ENCODE assay signal across 11 mouse cellular contexts in genomic region chr5:110494396-110494795, GRCm38 (mm10). TPM values are rescaled to one million over a fixed set of nuclear protein-coding genes. Genes with fewer than 3 reads are reported as not detected.
DNase-seq lines count a peak whose midpoint lies in the region; ATAC-seq lines count a peak whose summit lies in the region.
"Had no signal": no experiment of that assay in that cellular context is flagged by ENCODE, and none has a peak within 500 bp of the region (broad histone marks: within the 10 kb centered on the region; RNA-seq: fewer than 3 reads in every experiment).

No protein-coding gene starts in this region.

- peak; percentile 10 for DNase-seq in lung, postnatal 25 days (ENCODE audit: low spot score)
- DNase-seq in lung, postnatal 4 days, result no peak
- DNase-seq in hindbrain, embryonic 14.5 days (ENCODE audit: low spot score), result no peak
- no peak for DNase-seq in cerebellum, adult 9-10 months
- no peak for DNase-seq in cerebellum, postnatal 4 days (ENCODE audit: low spot score in 2 of 2)
- DNase-seq in gastrocnemius, postnatal 36 days, result no peak

- ATAC-seq in embryonic facial prominence, embryonic 15.5 days (ENCODE audit: insufficient number of reproducible peaks, low FRiP score, low TSS enrichment, low read depth), result no peak
- no peak; the same call in 1 of the 2 replicates for ATAC-seq in hindbrain, embryonic 14.5 days (ENCODE audit: low FRiP score)
- peak; percentile 25; the same call in 1 of the 2 replicates for ATAC-seq in neural tube, embryonic 13.5 days (ENCODE audit: low read depth)

- no peak overlapping the region for H3K9ac ChIP-seq in embryonic facial prominence, embryonic 15.5 days
- H3K9ac ChIP-seq in hindbrain, embryonic 14.5 days, result peak overlapping the region; percentile 29
- peak overlapping the region; percentile 60 for H3K9ac ChIP-seq in neural tube, embryonic 13.5 days
- H3K9ac ChIP-seq: liver, embryonic 15.5 days had no signal

- H3K4me3 ChIP-seq in embryonic facial prominence, embryonic 15.5 days (replicated peaks), result no peak overlapping the region
- H3K4me3 ChIP-seq in hindbrain, embryonic 14.5 days (replicated peaks; ENCODE audit: low read length), result no peak overlapping the region
- H3K4me3 ChIP-seq in neural tube, embryonic 13.5 days, result no peak overlapping the region
- H3K4me3 ChIP-seq: liver, embryonic 15.5 days had no signal

- intact Hi-C loops in gastrocnemius, postnatal 36 days (cut with DNase I), result loop anchor here (1.0 kb wide), 1 partner anchor 142 kb away; no protein-coding TSS in a partner anchor

- WGBS in embryonic facial prominence, embryonic 15.5 days, result 26% methylated on average over 4 of the region's 4 CpGs
- WGBS in hindbrain, embryonic 14.5 days, result 49% methylated on average over 4 of the region's 4 CpGs
- 49% methylated on average over 4 of the region's 4 CpGs for WGBS in neural tube, embryonic 13.5 days

- H3K4me2 ChIP-seq in embryonic facial prominence, embryonic 15.5 days (replicated peaks), result no peak overlapping the region
- H3K4me2 ChIP-seq in hindbrain, embryonic 14.5 days (replicated peaks), result peak overlapping the region; percentile 15; the same call in 1 of the 2 replicates
- H3K4me2 ChIP-seq in neural tube, embryonic 13.5 days, result peak overlapping the region; percentile 28; the same call in 1 of the 2 replicates
- H3K4me2 ChIP-seq: liver, embryonic 15.5 days had no signal

- H3K36me3 ChIP-seq in embryonic facial prominence, embryonic 15.5 days, result no peaks in the 10 kb centered on the region
- no peaks in the 10 kb centered on the region for H3K36me3 ChIP-seq in hindbrain, embryonic 14.5 days (replicated peaks; ENCODE audit: control insufficient read depth, insufficient read depth)
- no peaks in the 10 kb centered on the region for H3K36me3 ChIP-seq in neural tube, embryonic 13.5 days
- H3K36me3 ChIP-seq: liver, embryonic 15.5 days had no signal

- no peaks in the 10 kb centered on the region for H3K9me3 ChIP-seq in embryonic facial prominence, embryonic 15.5 days (replicated peaks)
- no peaks in the 10 kb centered on the region for H3K9me3 ChIP-seq in hindbrain, embryonic 14.5 days (ENCODE audit: control insufficient read depth, low read length)
- no peaks in the 10 kb centered on the region for H3K9me3 ChIP-seq in neural tube, embryonic 13.5 days
- H3K9me3 ChIP-seq: liver, embryonic 15.5 days had no signal

- peaks cover 13% of the 10 kb centered on the region for H3K4me1 ChIP-seq in embryonic facial prominence, embryonic 15.5 days
- H3K4me1 ChIP-seq in hindbrain, embryonic 14.5 days (replicated peaks; ENCODE audit: control insufficient read depth, insufficient read depth, low read length), result peaks cover 20% of the 10 kb centered on the region
- peaks cover 34% of the 10 kb centered on the region for H3K4me1 ChIP-seq in neural tube, embryonic 13.5 days (replicated peaks)

- 0 out of 2 replicates have a peak overlapping the region, but pooled peaks have one; percentile 24 for H3K27ac ChIP-seq in embryonic facial prominence, embryonic 15.5 days (replicated peaks)
- peak overlapping the region; percentile 29 for H3K27ac ChIP-seq in hindbrain, embryonic 14.5 days
- peak overlapping the region; percentile 46 for H3K27ac ChIP-seq in neural tube, embryonic 13.5 days (replicated peaks)
- H3K27ac ChIP-seq: liver, embryonic 15.5 days had no signal

- no peaks in the 10 kb centered on the region for H3K27me3 ChIP-seq in embryonic facial prominence, embryonic 15.5 days
- H3K27me3 ChIP-seq in hindbrain, embryonic 14.5 days (ENCODE audit: control insufficient read depth, insufficient read depth, low read length), result no peaks in the 10 kb centered on the region
- H3K27me3 ChIP-seq in neural tube, embryonic 13.5 days, result no peaks in the 10 kb centered on the region; the same call in 1 of the 2 replicates
- H3K27me3 ChIP-seq: liver, embryonic 15.5 days had no signal

RNA-seq across cellular contexts. Expression of gene Fbrsl1, which starts 46.1 kb away (rescaled TPM):
- 15.1 and 16.0 TPM in 2 replicates for polyA plus RNA-seq in embryonic facial prominence, embryonic 15.5 days (2015; fragmentation: Nextera tagmentation; extraction: Ambion mirVana)
- 23.8 and 24.8 TPM in 2 replicates for polyA plus RNA-seq in hindbrain, embryonic 14.5 days (2014; fragmentation: Nextera tagmentation; extraction: Ambion mirVana)
- 25.5 and 29.0 TPM in 2 replicates for polyA plus RNA-seq in neural tube, embryonic 13.5 days (2015; fragmentation: Nextera tagmentation; extraction: Ambion mirVana)
- total RNA-seq in gastrocnemius, postnatal 36 days (2021), result 10 to 100 TPM; 30.4 to 32.9 TPM

RNA-seq across cellular contexts. Expression of gene Galnt9, which starts 49.8 kb away (rescaled TPM):
- polyA plus RNA-seq in embryonic facial prominence, embryonic 15.5 days (2015; fragmentation: Nextera tagmentation; extraction: Ambion mirVana), result 1.6 and 1.7 TPM in 2 replicates
- 23.9 and 26.9 TPM in 2 replicates for polyA plus RNA-seq in hindbrain, embryonic 14.5 days (2014; fragmentation: Nextera tagmentation; extraction: Ambion mirVana)
- polyA plus RNA-seq in neural tube, embryonic 13.5 days (2015; fragmentation: Nextera tagmentation; extraction: Ambion mirVana), result 15.9 and 17.8 TPM in 2 replicates
- total RNA-seq in gastrocnemius, postnatal 36 days (2021), result not detected
- total RNA-seq: heart, postnatal 14 days; megakaryocyte-erythroid progenitor cell, adult 5-6 weeks had no signal
